Mouse (Mus musculus) MEL (cell line): ENCODE measurements around the gene Asb2.

ENCODE experiments used
- KAT2A ChIP-seq: conservative IDR thresholded peaks from 2 replicates; pipeline ENCODE4 v1.6.1; 2012; ENCODE audit warnings: low read depth, low read length, improper control_type of control experiment, inconsistent platforms
- MAX ChIP-seq: IDR thresholded peaks from 2 replicates; pipeline ENCODE4 v1.6.1; 2011; ENCODE audit warnings: low read length, improper control_type of control experiment
- NELFE ChIP-seq: IDR thresholded peaks from 2 replicates; pipeline ENCODE4 v1.6.1; 2011; ENCODE audit warnings: low read depth, low read length, improper control_type of control experiment

GRCm38 (mm10) chr12:103373530-103374236 lies 17.9 kb upstream of the Asb2 start:
- TF ChIP-seq MAX (no peak), NELFE (no peak), KAT2A (no peak)
